Mouse (Mus musculus) stomach, postnatal 0 days (tissue): ENCODE results near the gene Sco1.

Source experiments
- CTCF ChIP-seq: IDR thresholded peaks from 2 replicates; pipeline ENCODE4 v1.5.1; 2016; ENCODE audit warnings: antibody characterized with exemption, low read depth, mild to moderate bottlenecking, moderate library complexity
- EP300 ChIP-seq: optimal IDR thresholded peaks from 2 replicates; pipeline ENCODE3; 2016; ENCODE audit warnings: antibody characterized with exemption

GRCm38 (mm10) chr11:67098427-67098826 lies 46.0 kb downstream of the Sco1 start:
- TF ChIP-seq CTCF (no peak), EP300 (no peak)
